Mouse (Mus musculus) layer of hippocampus, adult 9-11 months (tissue): Measurements from ENCODE around the gene Nptx1.
A peak's percentile ranks its signal among the peaks of the same experiment; 100 is the strongest.

Experiments
- DNase-seq: peaks from one replicate; pipeline ENCODE4 v3.0.0; 2022

Gene Nptx1

DNA sequence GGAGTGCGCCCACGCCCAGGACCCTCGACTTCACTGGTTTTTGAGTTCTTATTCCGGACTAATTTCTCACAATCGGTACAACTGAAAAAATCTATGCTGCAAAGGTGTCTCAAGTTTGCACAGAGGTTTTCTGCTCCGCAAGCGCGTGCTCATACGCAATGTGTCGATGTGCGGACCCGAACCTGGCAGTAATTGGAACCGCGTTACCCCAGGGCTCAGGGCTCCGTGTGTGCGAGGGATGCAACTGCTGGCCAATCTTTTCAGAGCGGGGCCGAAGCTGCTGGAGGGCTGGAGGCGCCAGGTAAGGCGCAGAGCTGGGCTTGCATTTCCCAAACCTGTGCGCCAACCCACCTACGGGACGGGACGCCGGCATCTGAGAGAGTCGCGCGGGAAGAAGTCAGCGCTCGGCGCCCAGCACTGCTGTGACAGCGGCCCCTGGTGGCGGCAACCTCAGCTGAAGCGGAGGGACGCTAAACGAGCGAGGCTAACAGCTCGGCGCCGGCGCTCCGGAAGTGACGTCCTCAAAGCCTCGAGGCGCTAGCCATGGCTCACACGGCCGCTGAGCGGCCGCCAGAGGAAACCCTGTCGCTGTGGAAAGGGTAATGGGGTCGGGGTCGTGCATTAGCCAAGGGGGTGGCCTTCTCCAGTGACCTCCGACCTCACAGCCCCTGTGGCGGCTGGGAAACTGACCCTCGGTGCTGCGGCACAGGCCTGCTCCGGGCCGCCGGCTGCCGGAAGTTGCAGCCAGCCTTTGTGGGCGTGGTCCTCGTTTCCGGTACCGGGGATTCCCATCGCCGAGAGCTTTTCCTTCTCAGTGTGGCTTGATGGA is 56.5 kb downstream of the Nptx1 start, which contains the start of gene Endov:
Endov (plus strand) TSS at position 487 of the 829 bp plus-strand sequence.
- DNase-seq, result peak; percentile 96
